Mouse (Mus musculus) midbrain, embryonic 14.5 days (tissue): Measurements from ENCODE around the gene Ppp2r5e. TPM values are rescaled to one million over a fixed set of nuclear protein-coding genes. Genes with fewer than 3 reads are reported as not detected.

Source experiments
- ATAC-seq: fragments of 200-750 bp; cut with Nextera tagmentation; 2 replicates; pipeline ENCODE4 v1.8.0; 2017; ENCODE audit warnings: moderate number of reproducible peaks, moderate library complexity; ENCODE audit not compliant: low FRiP score, low TSS enrichment
- DNase-seq: peaks from one replicate; pipeline ENCODE4 v3.0.0-alpha.2; 2015
- H3K27ac ChIP-seq: fragments of 300-500 bp; sonication (generic); replicated peaks from 2 replicates; pipeline ENCODE4 v1.5.1; 2014; ENCODE audit warnings: mild to moderate bottlenecking, low read depth, low read length, moderate library complexity
- H3K27me3 ChIP-seq: fragments of 300-500 bp; sonication (generic); 2 replicates; pipeline ENCODE4 v1.6.1; 2014; ENCODE audit warnings: low read length, control low read depth, mixed read lengths; ENCODE audit not compliant: control insufficient read depth, insufficient read depth
- H3K36me3 ChIP-seq: fragments of 300-500 bp; sonication (generic); 2 replicates; pipeline ENCODE4 v1.6.1; 2014; ENCODE audit warnings: low read length, control low read depth; ENCODE audit not compliant: control insufficient read depth, insufficient read depth
- H3K4me1 ChIP-seq: fragments of 300-500 bp; sonication (generic); 2 replicates; pipeline ENCODE4 v1.6.1; 2014; ENCODE audit warnings: mild to moderate bottlenecking, antibody characterized with exemption, low read length, control low read depth; ENCODE audit not compliant: control insufficient read depth, insufficient read depth
- H3K4me2 ChIP-seq: fragments of 300-500 bp; sonication (generic); 2 replicates; pipeline ENCODE4 v1.6.1; 2014; ENCODE audit warnings: mild to moderate bottlenecking, low read length, moderate library complexity
- H3K4me3 ChIP-seq: fragments of 300-500 bp; sonication (generic); replicated peaks from 2 replicates; pipeline ENCODE4 v1.5.1; 2014; ENCODE audit warnings: low read depth, low read length
- H3K9ac ChIP-seq: fragments of 300-500 bp; sonication (generic); replicated peaks from 2 replicates; pipeline ENCODE4 v1.6.1; 2014; ENCODE audit warnings: mild to moderate bottlenecking, low read length, moderate library complexity
- H3K9me3 ChIP-seq: fragments of 300-500 bp; sonication (generic); 2 replicates; pipeline ENCODE4 v1.6.1; 2016; ENCODE audit warnings: low read length, control low read depth, mixed read lengths; ENCODE audit not compliant: control insufficient read depth
- WGBS: fragments of 180-500 bp; shearing (Covaris S2); extraction: QIAGEN DNeasy Blood & Tissue Kit; methylation state at CpG from one replicate; pipeline ENCODE4 v1.1.7; 2014; 5-methylcytosine and 5-hydroxymethylcytosine counted together
- polyA plus RNA-seq: library from polyadenylated mRNA; unstranded; fragments of >200 nt; fragmentation: Nextera tagmentation; extraction: Ambion mirVana; gene quantifications from 2 replicates; pipeline ENCODE4 v1.2.1, GENCODE M21; 2014

Ppp2r5e gene
- polyA plus RNA-seq, 1 experiment from 2014 or later: 30.3 TPM

GRCm38 (mm10) chr12:75466206-75466605 is 129.8 kb downstream of the Ppp2r5e start:
- Histone ChIP-seq H3K36me3 (peaks cover 54% of the 10 kb centered on the region), H3K9ac (no peak overlapping the region), H3K27me3 (no peaks in the 10 kb centered on the region), H3K4me2 (no peak overlapping the region), H3K4me3 (no peak overlapping the region), H3K27ac (no peak overlapping the region), H3K4me1 (no peaks in the 10 kb centered on the region), H3K9me3 (no peaks in the 10 kb centered on the region)
- DNase-seq (no peak), ATAC-seq (no peak)
- whole genome bisulfite sequencing: 93% methylated on average over 7 of the region's 7 CpGs

DNA sequence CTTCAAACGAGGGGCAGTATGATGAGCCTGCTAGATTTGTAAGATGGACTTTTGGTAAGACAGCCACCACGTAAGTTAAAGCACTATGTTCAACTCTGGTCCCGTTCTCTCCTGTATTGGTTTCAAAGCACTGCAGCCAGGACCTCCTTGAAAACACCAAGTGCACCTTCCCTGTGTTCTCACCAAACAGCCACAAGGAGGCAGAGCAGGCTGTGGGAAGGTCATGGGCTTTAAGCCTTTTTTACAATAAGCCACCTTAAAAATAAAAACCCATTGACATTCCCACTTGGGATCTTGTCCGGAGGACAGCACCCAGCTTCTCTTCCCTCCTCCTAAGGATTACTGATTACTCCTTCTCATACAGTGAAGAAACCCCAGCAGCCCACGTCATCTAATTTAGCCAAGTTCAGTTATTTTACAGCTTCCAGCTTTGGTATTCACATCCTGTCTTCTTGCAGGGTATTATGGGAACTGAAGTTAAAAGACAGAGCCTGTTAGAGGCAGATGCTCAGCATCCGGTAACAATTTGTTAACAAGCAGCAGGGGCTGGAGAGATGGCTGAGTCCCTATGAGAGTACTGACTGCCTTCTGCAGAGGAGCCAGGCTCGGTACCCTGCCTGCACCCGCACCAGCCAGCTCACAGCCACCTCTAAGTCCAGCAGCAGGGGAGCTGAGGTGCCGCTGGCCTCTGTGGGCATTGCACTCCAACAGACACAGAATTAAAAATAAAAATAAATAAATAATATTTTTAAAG is 131.9 kb downstream of the Ppp2r5e start:
- Histone ChIP-seq H3K27ac (0 out of 2 replicates have a peak overlapping the region, but pooled peaks have one; percentile 3), H3K4me2 (no peak overlapping the region), H3K27me3 (no peaks in the 10 kb centered on the region), H3K36me3 (peaks cover 69% of the 10 kb centered on the region), H3K4me1 (no peaks in the 10 kb centered on the region), H3K4me3 (no peak overlapping the region), H3K9me3 (no peaks in the 10 kb centered on the region), H3K9ac (no peak overlapping the region)
- WGBS: 80% methylated on average over 9 of the region's 9 CpGs
- no peak for ATAC-seq
- peak; percentile 69 for DNase-seq

- Histone ChIP-seq H3K4me3 (no peak overlapping the region), H3K27ac (no peak overlapping the region), H3K9me3 (no peaks in the 10 kb centered on the region), H3K4me2 (no peak overlapping the region), H3K4me1 (no peaks in the 10 kb centered on the region), H3K9ac (no peak overlapping the region), H3K27me3 (no peaks in the 10 kb centered on the region), H3K36me3 (peaks cover 58% of the 10 kb centered on the region)
- no peak for ATAC-seq
- WGBS: 89% methylated on average over 5 of the region's 5 CpGs
- DNase-seq: no peak
Measured at GRCm38 (mm10) chr12:75460561-75460960, 135.5 kb downstream of the Ppp2r5e start.

GRCm38 (mm10) chr12:75459656-75460055 is 136.4 kb downstream of the Ppp2r5e start:
- H3K27ac ChIP-seq: no peak overlapping the region
- H3K9ac ChIP-seq: no peak overlapping the region
- no peak overlapping the region for H3K4me2 ChIP-seq
- no peak overlapping the region for H3K4me3 ChIP-seq
- H3K4me1 ChIP-seq: no peaks in the 10 kb centered on the region
- no peaks in the 10 kb centered on the region for H3K9me3 ChIP-seq
- DNase-seq (no peak), ATAC-seq (no peak)
- peaks cover 53% of the 10 kb centered on the region for H3K36me3 ChIP-seq
- 88% methylated on average over 5 of the region's 5 CpGs for WGBS
- no peaks in the 10 kb centered on the region for H3K27me3 ChIP-seq

GRCm38 (mm10) chr12:75453441-75453840 is 142.6 kb downstream of the Ppp2r5e start:
- DNase-seq: no peak

DNA sequence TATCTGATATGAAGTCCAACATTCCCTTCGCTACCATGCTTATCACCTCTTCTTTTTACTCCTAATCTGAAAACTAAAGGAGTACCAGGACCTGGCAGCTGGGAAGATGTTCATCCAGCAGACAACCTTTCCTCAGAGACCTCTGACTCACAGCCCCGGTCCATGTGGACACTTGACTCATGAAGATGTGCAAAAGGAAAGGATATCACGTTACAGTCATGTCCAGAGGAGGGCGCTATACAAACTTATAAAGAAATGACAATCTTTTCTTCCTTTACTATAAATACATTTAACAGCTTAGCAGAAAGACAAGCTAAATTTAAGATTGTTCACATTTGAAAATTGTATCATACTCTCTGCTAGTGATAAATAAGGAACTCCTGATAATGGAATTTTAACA is 143.0 kb downstream of the Ppp2r5e start:
- DNase-seq (peak; percentile 49), ATAC-seq (no peak)
- H3K36me3 ChIP-seq: peaks cover 49% of the 10 kb centered on the region
- no peak overlapping the region for H3K4me3 ChIP-seq
- H3K9ac ChIP-seq: no peak overlapping the region
- H3K27ac ChIP-seq: no peak overlapping the region
- no peaks in the 10 kb centered on the region for H3K27me3 ChIP-seq
- H3K4me1 ChIP-seq: no peaks in the 10 kb centered on the region
- no peaks in the 10 kb centered on the region for H3K9me3 ChIP-seq
- 82% methylated on average over 4 of the region's 4 CpGs for WGBS
- no peak overlapping the region for H3K4me2 ChIP-seq

More at GRCm38 (mm10) chr12:75453441-75453840, 142.6 kb downstream of the Ppp2r5e start:
- Histone ChIP-seq H3K36me3 (peaks cover 53% of the 10 kb centered on the region), H3K9ac (no peak overlapping the region), H3K4me1 (no peaks in the 10 kb centered on the region), H3K27ac (no peak overlapping the region), H3K9me3 (no peaks in the 10 kb centered on the region), H3K27me3 (no peaks in the 10 kb centered on the region), H3K4me2 (no peak overlapping the region), H3K4me3 (no peak overlapping the region)
- no peak for ATAC-seq
- WGBS: 96% methylated on average over 6 of the region's 6 CpGs

- Histone ChIP-seq H3K9me3 (no peaks in the 10 kb centered on the region), H3K4me2 (no peak overlapping the region), H3K27ac (no peak overlapping the region), H3K36me3 (peaks cover 44% of the 10 kb centered on the region), H3K4me1 (no peaks in the 10 kb centered on the region), H3K27me3 (no peaks in the 10 kb centered on the region), H3K9ac (no peak overlapping the region), H3K4me3 (no peak overlapping the region)
- ATAC-seq (no peak), DNase-seq (no peak)
- WGBS: 92% methylated on average over 8 of the region's 8 CpGs
Measured at GRCm38 (mm10) chr12:75450592-75450991, 145.5 kb downstream of the Ppp2r5e start.

- Histone ChIP-seq H3K27me3 (no peaks in the 10 kb centered on the region), H3K9me3 (no peaks in the 10 kb centered on the region), H3K4me1 (no peaks in the 10 kb centered on the region), H3K4me2 (no peak overlapping the region), H3K9ac (no peak overlapping the region), H3K4me3 (no peak overlapping the region), H3K36me3 (peaks cover 44% of the 10 kb centered on the region), H3K27ac (no peak overlapping the region)
- WGBS: 71% methylated on average over 14 of the region's 14 CpGs
- ATAC-seq: no peak
- peak; percentile 17 for DNase-seq
Measured at GRCm38 (mm10) chr12:75450011-75450410, 146.0 kb downstream of the Ppp2r5e start.

GRCm38 (mm10) chr12:75449475-75449966 is 146.5 kb downstream of the Ppp2r5e start:
- DNase-seq (peak; percentile 31), ATAC-seq (no peak)
- H3K4me3 ChIP-seq: no peak overlapping the region
- no peaks in the 10 kb centered on the region for H3K27me3 ChIP-seq
- no peak overlapping the region for H3K9ac ChIP-seq
- WGBS: 80% methylated on average over 6 of the region's 6 CpGs
- peaks cover 44% of the 10 kb centered on the region for H3K36me3 ChIP-seq
- no peaks in the 10 kb centered on the region for H3K4me1 ChIP-seq
- H3K9me3 ChIP-seq: no peaks in the 10 kb centered on the region
- H3K27ac ChIP-seq: no peak overlapping the region
- H3K4me2 ChIP-seq: no peak overlapping the region
